Mouse (Mus musculus) urinary bladder, postnatal 36 days (tissue): ENCODE measurements at regions not wholly inside any gene's neighbourhood (a gene's known extent, or its start where the extent isn't known, plus 50 kb on each side); places are given as distances from the start of the nearest gene placed in this dataset.

Experiments used
- DNase-seq, 2 experiments: peaks; one replicate each; pipeline ENCODE4 v3.0.0; 2022; ENCODE audit warnings: low spot score in 2 of 2, mixed read lengths in 1 of 2

- no peak for DNase-seq
Observed at GRCm38 (mm10) chr7:37388843-37389702, 384.4 kb downstream of the Zfp536 start.

DNA sequence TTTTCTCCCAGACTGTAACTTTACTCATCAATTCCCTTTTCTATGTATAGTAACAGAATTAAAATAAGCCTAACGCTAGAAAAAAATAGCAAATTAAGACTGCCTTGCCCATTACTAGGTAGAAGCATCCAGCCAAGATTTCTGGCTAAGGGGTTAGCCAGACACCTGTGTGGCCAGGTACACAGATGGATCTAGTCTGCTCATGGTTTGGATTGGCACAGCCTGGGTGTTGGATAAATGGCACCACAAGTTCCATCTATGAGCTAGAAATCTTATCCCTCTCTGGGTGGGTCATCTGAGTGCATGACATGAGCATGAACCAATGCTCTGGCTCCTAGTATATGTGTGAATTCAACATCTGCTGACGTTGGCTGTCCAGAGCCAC is 383.7 kb downstream of the Zfp536 start:
- DNase-seq = no peak

GRCm38 (mm10) chr7:37390271-37390670 is 383.2 kb downstream of the Zfp536 start:
- no peak for DNase-seq

GRCm38 (mm10) chr7:37392122-37392521 is 381.3 kb downstream of the Zfp536 start:
- DNase-seq = no peak

DNA sequence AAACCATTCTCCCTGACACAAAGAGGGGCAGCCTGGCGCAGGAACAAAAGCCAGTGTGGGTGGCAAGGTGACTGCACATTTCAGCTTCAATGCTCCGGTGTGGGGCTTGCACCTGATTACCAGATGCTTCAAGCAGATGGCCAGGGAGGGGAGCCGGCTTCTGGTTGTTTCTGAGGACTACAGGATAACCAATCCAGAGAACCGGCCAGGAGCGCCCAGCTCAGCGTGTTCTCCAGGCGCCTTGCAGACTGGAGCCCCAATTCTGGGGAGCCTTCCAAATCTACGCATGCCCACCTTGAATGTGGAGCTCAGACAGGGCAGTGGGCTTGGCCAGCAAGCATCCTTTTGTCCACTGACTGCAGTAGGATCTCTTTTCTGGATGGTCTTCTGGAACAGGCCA is 380.8 kb downstream of the Zfp536 start:
- DNase-seq = no peak

DNA sequence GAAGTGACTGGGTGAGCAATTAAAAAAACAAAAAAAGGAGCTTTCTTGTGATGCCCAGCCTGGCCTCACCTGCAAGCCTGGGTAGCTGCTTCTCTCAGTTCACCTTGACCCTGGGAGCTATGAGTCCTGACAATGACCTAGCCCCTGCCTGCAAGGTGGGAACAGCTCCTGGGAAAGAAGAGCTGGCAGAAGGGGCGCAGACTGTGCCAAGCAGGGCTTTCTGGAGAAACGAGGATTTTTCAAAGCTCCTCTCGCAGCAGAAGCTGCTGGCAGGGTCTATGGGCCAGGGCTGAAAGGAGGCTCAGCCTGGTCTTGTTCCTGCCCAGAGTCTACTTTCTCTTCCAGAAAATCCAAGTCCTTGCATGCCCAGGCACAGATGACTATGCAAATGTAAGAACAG is 380.4 kb downstream of the Zfp536 start:
- no peak for DNase-seq

- DNase-seq = no peak
Observed at GRCm38 (mm10) chr7:37394965-37395426, 378.4 kb downstream of the Zfp536 start.

GRCm38 (mm10) chr7:37395881-37396513 is 377.4 kb downstream of the Zfp536 start:
- DNase-seq = no peak

DNA sequence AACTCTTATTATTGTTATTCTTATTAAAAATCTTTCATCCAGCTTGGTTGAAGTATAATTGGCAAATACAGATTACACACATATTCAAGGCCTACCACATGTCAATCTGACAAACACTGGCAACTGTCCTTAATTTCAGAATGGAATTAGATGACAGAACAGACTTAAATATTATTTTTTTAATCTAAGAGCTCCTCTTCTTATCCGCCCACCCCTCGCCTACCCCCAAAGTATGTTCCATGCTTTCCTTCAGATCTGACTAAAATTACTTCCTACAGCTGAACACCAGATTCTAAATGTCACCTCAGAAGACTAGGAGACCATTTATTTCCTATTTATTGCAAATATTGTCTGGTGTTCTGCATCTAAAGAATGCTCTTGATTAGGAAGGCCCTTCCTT is 370.0 kb downstream of the Zfp536 start:
- DNase-seq = no peak

DNA sequence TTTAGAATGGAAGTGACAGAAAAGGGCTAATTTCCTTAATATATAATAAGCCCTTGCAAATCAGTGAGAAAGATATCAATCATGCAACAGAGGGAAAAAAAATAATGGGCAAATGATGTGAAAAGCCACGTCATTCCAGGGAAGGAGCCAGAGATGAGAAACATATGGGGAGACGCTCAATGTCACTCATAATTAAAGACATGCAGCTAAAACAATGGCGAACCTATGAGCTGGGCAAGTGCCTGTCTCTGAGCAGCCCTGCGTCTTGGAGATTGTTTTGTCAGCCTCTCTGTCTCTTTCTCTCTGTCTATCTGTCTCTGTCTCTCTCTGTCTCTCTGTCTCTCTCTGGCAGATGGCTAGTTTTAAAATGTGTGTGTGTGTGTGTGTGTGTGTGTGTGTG is 360.1 kb downstream of the Zfp536 start:
- DNase-seq = no peak

- DNase-seq = no peak
Observed at GRCm38 (mm10) chr7:37421704-37422103, 351.7 kb downstream of the Zfp536 start.
